Mouse (Mus musculus) olfactory bulb, adult 2 months (tissue): ENCODE results near the gene Col12a1.

ENCODE experiments used
- CTCF ChIP-seq: fragments of 200-500 bp; IDR thresholded peaks from 2 replicates; pipeline ENCODE4 v1.5.1; 2012; ENCODE audit warnings: low read depth, mild to moderate bottlenecking, low read length, moderate library complexity; ENCODE audit not compliant: insufficient read depth
- POLR2A ChIP-seq: fragments of 200-500 bp; IDR thresholded peaks from 2 replicates; pipeline ENCODE4 v1.6.1; 2012; ENCODE audit warnings: mild to moderate bottlenecking, low read depth, low read length, moderate library complexity; ENCODE audit not compliant: insufficient read depth

DNA sequence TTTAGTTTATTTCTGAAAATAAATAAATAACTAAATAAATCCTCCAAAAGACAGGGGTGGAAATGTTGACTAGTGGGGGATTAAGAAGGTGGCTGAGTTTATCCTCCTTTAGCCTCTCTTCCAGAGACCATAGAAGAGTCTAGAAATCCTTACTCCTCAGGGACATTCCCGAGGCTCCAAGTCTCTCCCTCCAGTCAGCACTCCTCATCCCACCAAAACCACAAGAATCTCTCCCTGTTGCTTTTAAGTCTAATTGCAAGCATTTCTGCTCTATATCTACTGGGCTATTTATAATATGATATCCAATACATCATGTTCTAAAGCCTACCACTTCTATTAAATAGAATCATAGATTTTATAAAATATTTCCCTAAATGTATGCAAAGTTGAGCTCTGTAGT is 109.8 kb downstream of the Col12a1 start:
- no peak for TF ChIP-seq POLR2A
- no peak for TF ChIP-seq CTCF
